In genomic region chr4:126161456-126161855, GRCm38 (mm10) we compare ENCODE assay signal across 17 mouse cellular contexts. TPM values are rescaled to one million over a fixed set of nuclear protein-coding genes. Genes with fewer than 3 reads are reported as not detected.
"Had no signal": no experiment of that assay in that cellular context is flagged by ENCODE, and none has a peak within 500 bp of the region (broad histone marks: within the 10 kb centered on the region; RNA-seq: fewer than 3 reads in every experiment).

No protein-coding gene starts in this region.

- H3K9me3 ChIP-seq: intestine, embryonic 15.5 days; limb, embryonic 13.5 days; liver, embryonic 15.5 days; midbrain, embryonic 10.5 days; neural tube, embryonic 12.5 days; stomach, embryonic 15.5 days had no signal

- H3K9ac ChIP-seq: liver, embryonic 15.5 days had no signal

- H3K27me3 ChIP-seq: intestine, embryonic 15.5 days; limb, embryonic 13.5 days; liver, embryonic 15.5 days; neural tube, embryonic 12.5 days; stomach, embryonic 15.5 days had no signal

- H3K27ac ChIP-seq: left cerebral cortex, adult 2 months; liver, embryonic 15.5 days; midbrain, embryonic 10.5 days; neural tube, embryonic 12.5 days had no signal

- DNase-seq: kidney, adult 2 months; kidney, postnatal 25 days; lung, embryonic 14.5 days; lung, postnatal 10 days; lung, postnatal 4 days; midbrain, embryonic 14.5 days; right cerebral cortex, postnatal 14 days; thymus, adult 18-20 months had no signal

- H3K4me3 ChIP-seq: left cerebral cortex, adult 2 months; myocyte; neural tube, embryonic 12.5 days had no signal

RNA-seq across cellular contexts. Expression of gene Sh3d21, which starts 1.8 kb away (rescaled TPM):
- total RNA-seq: megakaryocyte, adult 5-6 weeks had no signal
